Mouse (Mus musculus): Measurements from ENCODE around the gene Ptcd2.

DNA sequence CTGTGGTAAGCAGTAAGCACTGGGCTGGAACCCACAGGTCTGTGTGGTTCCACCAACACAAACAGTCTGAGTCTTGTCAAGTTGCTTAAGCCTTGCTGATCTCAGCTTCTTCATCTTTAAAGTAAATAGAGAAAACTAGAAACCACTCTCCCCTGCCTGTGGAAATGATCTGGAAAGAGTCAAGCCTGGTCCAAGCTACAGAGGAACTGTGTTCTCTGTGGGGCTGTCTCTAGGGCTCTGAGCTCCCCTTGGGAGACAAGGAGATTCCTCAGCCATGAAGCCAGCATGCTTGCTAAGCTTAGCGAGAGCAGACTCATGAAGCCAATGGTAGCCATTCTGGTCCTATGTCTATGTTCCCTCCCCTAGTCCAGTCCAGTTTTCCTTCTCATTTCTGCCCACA, 33.7 kb upstream of the Ptcd2 start:
- no peak for TF ChIP-seq CTCF (IDR thresholded peaks at IDR 0.05)
- TF ChIP-seq POLR2A (IDR thresholded peaks at IDR 0.05; ENCODE audit: insufficient read depth, low read depth, low read length) = no peak
- no peak for TF ChIP-seq EP300 (IDR thresholded peaks at IDR 0.05; ENCODE audit: insufficient read depth, low read depth, low read length)
